Mouse (Mus musculus) cerebellum, adult 8-10 months (tissue): ENCODE measurements at regions not wholly inside any gene's neighbourhood (a gene's known extent, or its start where the extent isn't known, plus 50 kb on each side); places are given as distances from the start of the nearest gene placed in this dataset.

ENCODE experiments used
- DNase-seq: peaks from one replicate; pipeline ENCODE4 v3.0.0; 2022

DNA sequence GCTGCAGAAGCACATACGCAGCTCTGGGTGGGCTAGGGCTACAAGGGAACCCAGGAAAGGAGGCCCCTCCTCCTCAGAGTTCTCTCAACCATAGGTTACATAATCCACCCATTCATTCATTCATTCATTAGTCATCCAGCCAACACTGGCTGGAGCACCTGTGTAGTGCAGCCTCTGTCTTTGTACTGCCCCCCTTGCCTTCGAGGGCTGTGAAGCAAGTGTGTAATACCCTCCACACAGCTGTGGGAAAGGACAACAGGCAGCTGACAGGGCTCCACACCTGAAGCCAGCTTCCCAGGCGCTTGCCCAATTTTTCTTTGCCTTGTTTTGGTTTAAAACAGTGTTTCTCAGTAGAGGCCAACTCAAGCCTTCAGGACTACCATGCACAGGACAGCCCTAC is 285.0 kb upstream of the Runx1 start:
- DNase-seq = no peak

GRCm38 (mm10) chr16:93110451-93110850 is 284.5 kb upstream of the Runx1 start:
- DNase-seq = no peak

GRCm38 (mm10) chr16:93109683-93110407 is 283.9 kb upstream of the Runx1 start:
- no peak for DNase-seq

DNA sequence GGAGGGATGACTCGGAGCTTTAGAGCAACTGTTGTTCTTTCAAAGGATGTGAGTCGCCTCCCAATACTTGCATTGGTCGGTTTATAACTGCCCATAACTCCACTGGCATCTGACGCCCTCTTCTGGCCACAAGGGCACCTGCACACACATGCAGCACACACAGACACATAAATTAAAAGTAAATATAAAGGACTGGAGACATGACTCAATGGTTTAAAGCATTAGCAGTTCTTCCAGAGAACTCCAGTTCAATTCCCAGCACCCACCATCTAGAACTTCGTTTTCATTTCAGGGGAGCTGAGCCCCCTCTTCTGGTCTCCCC is 281.5 kb upstream of the Runx1 start:
- DNase-seq = no peak

GRCm38 (mm10) chr16:93106811-93107523 is 281.0 kb upstream of the Runx1 start:
- no peak for DNase-seq

GRCm38 (mm10) chr16:93102174-93102573 is 276.2 kb upstream of the Runx1 start:
- no peak for DNase-seq

DNA sequence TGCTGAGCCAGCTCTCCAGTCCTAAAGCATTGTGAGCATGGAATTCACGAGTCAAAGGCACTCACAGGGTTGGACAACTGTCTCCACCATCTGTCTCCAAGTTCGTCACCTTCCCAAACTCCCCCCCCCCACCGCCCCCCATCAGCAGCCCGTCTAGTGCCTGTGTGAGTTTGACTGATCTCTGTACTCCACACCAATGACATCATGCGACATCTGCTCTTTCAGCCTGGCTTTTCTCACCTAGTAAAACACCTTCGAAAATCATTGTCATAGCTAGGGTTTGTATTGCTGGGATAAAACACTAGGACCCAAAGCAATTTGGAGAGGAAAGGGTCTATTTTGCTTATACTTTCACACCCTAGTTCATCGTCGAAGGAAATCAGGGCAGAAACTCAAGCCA is 272.1 kb upstream of the Runx1 start:
- no peak for DNase-seq

DNA sequence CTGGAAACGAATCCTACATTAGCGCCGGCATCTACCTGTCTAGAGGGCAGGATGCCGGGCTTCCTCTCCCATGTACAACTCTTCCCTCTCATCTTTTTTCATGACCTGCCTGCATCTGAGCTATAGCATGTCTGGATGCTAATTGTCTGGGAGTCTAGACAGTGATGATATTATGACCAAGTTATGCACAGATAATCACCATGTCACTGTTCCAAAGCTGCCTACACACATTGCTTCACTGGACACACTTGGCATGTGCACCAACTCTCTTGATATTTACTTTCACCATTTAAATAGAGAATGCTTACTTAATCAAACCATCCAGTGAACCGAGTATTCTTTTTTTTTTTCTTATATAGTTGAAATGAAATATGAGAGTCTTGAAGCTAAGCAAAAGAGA is 270.2 kb upstream of the Runx1 start:
- DNase-seq = no peak

DNA sequence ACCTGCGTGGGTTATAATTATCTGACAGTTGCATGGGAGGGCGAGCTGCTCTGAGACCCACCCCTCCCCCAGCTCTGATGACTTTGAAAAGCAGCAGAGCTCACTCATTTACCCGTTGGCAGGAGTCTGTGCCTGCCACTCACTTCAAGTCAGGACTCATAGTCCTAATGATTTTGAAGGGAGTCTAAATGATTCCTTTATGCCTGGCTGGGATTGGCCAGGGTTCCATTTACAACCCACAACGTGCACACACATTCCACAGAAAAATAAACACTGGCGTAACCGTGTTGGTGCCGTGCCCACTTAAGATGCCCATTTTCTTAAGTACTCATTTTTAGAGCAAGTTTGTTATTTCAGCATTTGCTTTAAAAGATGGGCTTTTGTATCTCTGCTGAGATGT is 266.8 kb upstream of the Runx1 start:
- no peak for DNase-seq

GRCm38 (mm10) chr16:93085227-93085883 is 259.4 kb upstream of the Runx1 start:
- DNase-seq = no peak

- no peak for DNase-seq
These were observed 257.8 kb upstream of the Runx1 start for GRCm38 (mm10) chr16:93083756-93084155.

GRCm38 (mm10) chr16:93083142-93083541 is 257.2 kb upstream of the Runx1 start:
- no peak for DNase-seq

GRCm38 (mm10) chr16:93081533-93081932 is 255.6 kb upstream of the Runx1 start:
- DNase-seq = no peak

DNA sequence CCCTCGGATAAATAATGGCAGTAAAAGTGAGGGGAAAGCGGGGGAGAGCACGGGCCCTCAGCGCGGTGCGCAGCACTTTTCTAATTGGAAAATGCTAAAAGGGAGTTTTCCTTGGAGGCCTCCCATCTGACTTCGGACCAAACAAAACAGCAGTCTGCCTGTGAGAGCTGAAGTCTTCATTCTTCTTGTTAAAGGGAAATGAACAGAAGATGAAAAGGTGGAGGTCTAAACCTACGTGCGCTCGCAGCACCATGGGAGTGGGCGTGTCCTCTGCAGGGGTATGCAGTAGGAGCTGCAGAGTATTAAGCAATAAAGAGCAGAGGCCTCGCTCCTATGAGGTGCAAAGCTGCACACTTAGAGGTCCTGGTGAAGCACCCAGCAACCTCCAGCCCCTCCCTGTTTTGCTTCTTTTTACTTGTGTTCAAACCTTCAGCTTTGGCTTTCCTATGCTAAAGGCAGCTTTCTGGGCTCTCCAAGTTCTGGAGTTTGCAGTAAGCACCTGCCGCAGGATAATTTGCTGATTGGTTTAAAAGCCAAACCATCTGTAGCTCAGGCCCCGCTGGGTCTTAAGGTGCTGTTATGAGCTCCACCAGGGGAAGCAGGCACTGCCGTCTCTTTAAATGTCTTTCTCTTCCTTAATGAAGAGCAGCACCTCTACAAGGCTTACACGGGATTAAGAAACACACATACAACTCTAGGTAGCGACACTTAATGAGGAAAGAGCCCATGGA is 253.9 kb upstream of the Runx1 start:
- DNase-seq = no peak

DNA sequence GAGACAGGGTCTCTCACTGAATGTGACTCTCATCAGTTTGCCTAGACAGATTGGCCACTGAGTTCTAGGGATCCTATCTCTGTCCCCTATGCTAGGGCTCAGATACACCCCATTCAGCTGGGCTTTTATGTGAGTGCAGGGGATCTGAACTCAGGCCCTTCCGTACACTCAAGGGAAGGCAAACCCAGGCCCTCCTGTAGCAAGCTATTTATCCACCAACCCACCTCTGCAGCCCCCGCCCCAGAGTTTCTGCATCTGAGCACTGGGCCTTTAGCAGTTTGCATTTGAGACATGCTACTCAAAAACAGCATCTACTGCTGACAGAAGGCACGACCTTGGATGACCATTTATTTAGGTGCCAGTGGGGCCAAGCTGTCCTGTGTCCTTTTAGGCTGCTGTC is 253.0 kb upstream of the Runx1 start:
- no peak for DNase-seq

GRCm38 (mm10) chr16:93075488-93075887 is 249.5 kb upstream of the Runx1 start:
- DNase-seq = no peak

DNA sequence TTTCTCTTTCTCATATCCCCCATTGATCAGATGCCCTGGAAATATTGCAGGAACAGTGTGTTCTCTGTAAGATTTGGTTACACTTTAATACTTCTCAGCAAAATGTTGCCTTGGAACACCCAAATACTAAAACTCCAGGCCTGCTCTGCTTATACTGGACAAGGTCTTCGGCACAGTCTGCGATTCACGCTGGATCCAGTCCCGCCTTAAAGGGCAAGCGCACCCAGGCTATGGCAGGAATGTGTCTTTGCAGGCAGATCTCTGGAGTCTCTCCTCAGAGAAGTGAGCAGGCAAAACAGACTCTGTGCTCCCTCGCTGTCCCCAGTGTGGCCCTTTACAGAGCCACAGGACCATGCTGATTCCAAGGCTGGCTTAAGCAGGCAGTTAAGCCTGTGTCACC is 246.2 kb upstream of the Runx1 start:
- DNase-seq = no peak

GRCm38 (mm10) chr16:93071726-93072125 is 245.8 kb upstream of the Runx1 start:
- no peak for DNase-seq

- DNase-seq = no peak
These were observed 240.9 kb upstream of the Runx1 start for GRCm38 (mm10) chr16:93066821-93067220.

DNA sequence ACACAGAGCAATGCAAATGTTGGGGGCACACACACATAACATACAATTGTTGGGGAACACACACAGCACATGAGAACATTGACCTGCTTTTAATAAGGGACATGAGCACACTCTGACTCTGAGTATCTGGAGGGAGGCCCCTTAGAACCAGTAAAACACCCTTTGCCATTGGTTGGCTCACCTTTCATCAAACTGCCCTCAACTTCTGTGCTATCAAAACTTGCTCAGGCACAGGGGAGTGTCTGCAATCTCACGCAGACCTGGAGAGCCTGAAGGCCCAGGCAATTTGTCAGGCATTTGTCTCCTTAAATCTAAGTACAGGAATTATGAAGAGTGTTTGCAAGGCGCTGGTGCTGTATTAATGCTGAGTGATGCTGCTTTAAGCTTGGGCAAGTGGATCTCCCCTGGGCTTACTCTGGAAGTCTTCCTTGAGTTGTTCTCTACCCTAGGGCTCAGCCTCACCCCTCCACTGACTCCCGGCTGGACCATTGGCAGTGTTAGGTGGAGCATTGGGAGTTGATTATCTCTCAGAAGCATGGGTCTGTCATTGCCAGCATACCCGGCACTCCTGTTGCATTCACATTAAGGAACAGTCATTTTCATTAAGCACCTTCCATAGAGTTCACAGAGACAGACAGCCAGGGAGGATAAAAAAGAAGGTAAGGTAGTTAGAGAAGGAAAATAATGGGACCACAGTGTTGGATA is 235.7 kb upstream of the Runx1 start:
- DNase-seq = no peak

- no peak for DNase-seq
These were observed 230.3 kb upstream of the Runx1 start for GRCm38 (mm10) chr16:93056295-93056694.

DNA sequence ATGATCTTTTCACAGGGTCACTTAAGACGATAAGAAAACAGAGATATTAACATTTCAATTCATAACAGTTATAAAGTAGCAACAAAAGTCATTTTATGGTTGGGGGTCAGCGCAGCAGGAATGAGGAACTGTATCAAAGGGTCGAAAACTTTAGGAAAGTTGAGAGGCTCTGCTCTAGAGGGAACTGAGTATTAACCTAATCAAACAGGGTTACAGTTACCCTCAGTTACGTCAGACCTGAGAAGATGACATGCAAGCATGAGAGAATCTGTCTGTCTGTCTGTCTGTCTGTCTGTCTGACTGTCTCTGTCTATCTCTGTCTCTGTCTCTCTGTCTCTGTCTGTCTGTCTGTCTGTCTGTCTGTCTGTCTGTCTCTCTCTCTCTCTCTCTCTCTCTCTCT is 229.6 kb upstream of the Runx1 start:
- no peak for DNase-seq

DNA sequence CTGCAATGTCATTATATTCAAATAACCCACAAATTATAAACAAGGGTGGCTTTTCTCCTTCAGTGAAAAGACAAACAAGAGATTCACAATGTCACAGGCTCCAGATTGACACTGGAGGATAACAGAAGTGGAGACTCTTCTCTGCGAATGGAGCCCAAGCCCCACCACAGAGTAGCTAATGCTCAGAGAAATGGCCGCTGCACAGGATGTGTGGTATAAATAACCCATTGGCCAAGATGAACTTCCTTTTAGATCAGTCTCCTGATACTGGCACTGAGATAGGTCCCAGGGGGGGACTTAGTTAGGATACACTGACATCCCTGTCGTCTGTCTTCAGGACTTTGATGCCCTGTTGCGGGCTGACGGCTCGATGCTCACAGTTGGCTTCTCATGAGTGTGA is 225.3 kb upstream of the Runx1 start:
- no peak for DNase-seq
